Mouse (Mus musculus): ENCODE data around the gene Mov10l1. TPM values are rescaled to one million over a fixed set of nuclear protein-coding genes. Genes with fewer than 3 reads are reported as not detected.

Gene Mov10l1
- total and polyA plus RNA-seq, 2 experiments from 2014 or later, result 0.22 TPM; not detected in 1

GRCm38 (mm10) chr15:89000367-89000766 is 17.7 kb downstream of the Mov10l1 start:
- H3K27ac ChIP-seq (ENCODE audit: low read depth, low read length), result no peak overlapping the region
- H3K4me2 ChIP-seq (ENCODE audit: low read depth, low read length, poor library complexity, severe bottlenecking), result no peak overlapping the region
- 65% methylated on average over 2 of the region's 2 CpGs for WGBS
- no peaks in the 10 kb centered on the region for H3K27me3 ChIP-seq (ENCODE audit: insufficient read depth, low read length)
- H3K4me3 ChIP-seq (ENCODE audit: low read depth, low read length), result no peak overlapping the region
- no peaks in the 10 kb centered on the region for H3K9me3 ChIP-seq (ENCODE audit: low read length)
- no peaks in the 10 kb centered on the region for H3K4me1 ChIP-seq (ENCODE audit: insufficient read depth, low read length)
- no peak overlapping the region for H3K9ac ChIP-seq (replicated peaks; ENCODE audit: low read length, poor library complexity, severe bottlenecking)
- ATAC-seq (ENCODE audit: low FRiP score) (no peak), DNase-seq (ENCODE audit: low spot score) (no peak)
- no peaks in the 10 kb centered on the region for H3K36me3 ChIP-seq (ENCODE audit: insufficient read depth, low read length)
- no peak for TF ChIP-seq CTCF (IDR thresholded peaks at IDR 0.05)

GRCm38 (mm10) chr15:89001245-89001644 is 18.5 kb downstream of the Mov10l1 start:
- WGBS, result 65% methylated on average over 3 of the region's 3 CpGs
- no peaks in the 10 kb centered on the region for H3K9me3 ChIP-seq (ENCODE audit: low read length)
- no peak for TF ChIP-seq CTCF (IDR thresholded peaks at IDR 0.05)
- H3K4me2 ChIP-seq (ENCODE audit: low read depth, low read length, poor library complexity, severe bottlenecking), result no peak overlapping the region
- ATAC-seq (ENCODE audit: low FRiP score) (no peak), DNase-seq (ENCODE audit: low spot score) (no peak)
- H3K4me1 ChIP-seq (ENCODE audit: insufficient read depth, low read length), result no peaks in the 10 kb centered on the region
- no peak overlapping the region for H3K4me3 ChIP-seq (ENCODE audit: low read depth, low read length)
- no peak overlapping the region for H3K27ac ChIP-seq (ENCODE audit: low read depth, low read length)
- H3K9ac ChIP-seq (replicated peaks; ENCODE audit: low read length, poor library complexity, severe bottlenecking), result no peak overlapping the region
- no peaks in the 10 kb centered on the region for H3K36me3 ChIP-seq (ENCODE audit: insufficient read depth, low read length)
- no peaks in the 10 kb centered on the region for H3K27me3 ChIP-seq (ENCODE audit: insufficient read depth, low read length)

- Histone ChIP-seq H3K4me3 (ENCODE audit: low read depth, low read length) (no peak overlapping the region), H3K27ac (ENCODE audit: low read depth, low read length) (no peak overlapping the region), H3K4me2 (ENCODE audit: low read depth, low read length, poor library complexity, severe bottlenecking) (no peak overlapping the region), H3K4me1 (ENCODE audit: insufficient read depth, low read length) (no peaks in the 10 kb centered on the region), H3K9me3 (ENCODE audit: low read length) (no peaks in the 10 kb centered on the region), H3K9ac (replicated peaks; ENCODE audit: low read length, poor library complexity, severe bottlenecking) (no peak overlapping the region), H3K27me3 (ENCODE audit: insufficient read depth, low read length) (no peaks in the 10 kb centered on the region), H3K36me3 (ENCODE audit: insufficient read depth, low read length) (no peaks in the 10 kb centered on the region)
- ATAC-seq (ENCODE audit: low FRiP score), result no peak
- no peak for TF ChIP-seq CTCF (IDR thresholded peaks at IDR 0.05)
- no peak for DNase-seq (ENCODE audit: low spot score)
- 85% methylated on average over 7 of the region's 7 CpGs for WGBS
Measured at GRCm38 (mm10) chr15:89007002-89007401, 24.3 kb downstream of the Mov10l1 start.

GRCm38 (mm10) chr15:89007781-89008180 is 25.1 kb downstream of the Mov10l1 start:
- TF ChIP-seq CTCF (IDR thresholded peaks at IDR 0.05), result no peak
- no peaks in the 10 kb centered on the region for H3K9me3 ChIP-seq (ENCODE audit: low read length)
- no peaks in the 10 kb centered on the region for H3K4me1 ChIP-seq (ENCODE audit: insufficient read depth, low read length)
- 87% methylated on average over 5 of the region's 5 CpGs for WGBS
- H3K4me2 ChIP-seq (ENCODE audit: low read depth, low read length, poor library complexity, severe bottlenecking), result no peak overlapping the region
- H3K27ac ChIP-seq (ENCODE audit: low read depth, low read length), result no peak overlapping the region
- H3K27me3 ChIP-seq (ENCODE audit: insufficient read depth, low read length), result no peaks in the 10 kb centered on the region
- no peak for ATAC-seq (ENCODE audit: low FRiP score)
- H3K36me3 ChIP-seq (ENCODE audit: insufficient read depth, low read length), result no peaks in the 10 kb centered on the region
- H3K9ac ChIP-seq (replicated peaks; ENCODE audit: low read length, poor library complexity, severe bottlenecking), result no peak overlapping the region
- DNase-seq (ENCODE audit: low spot score), result no peak
- no peak overlapping the region for H3K4me3 ChIP-seq (ENCODE audit: low read depth, low read length)

GRCm38 (mm10) chr15:89016722-89017121 is 34.0 kb downstream of the Mov10l1 start:
- Histone ChIP-seq H3K9me3 (ENCODE audit: low read length) (no peaks in the 10 kb centered on the region), H3K27me3 (ENCODE audit: insufficient read depth, low read length) (no peaks in the 10 kb centered on the region), H3K4me2 (ENCODE audit: low read depth, low read length, poor library complexity, severe bottlenecking) (no peak overlapping the region), H3K4me3 (ENCODE audit: low read depth, low read length) (no peak overlapping the region), H3K4me1 (ENCODE audit: insufficient read depth, low read length) (no peaks in the 10 kb centered on the region), H3K27ac (ENCODE audit: low read depth, low read length) (no peak overlapping the region), H3K36me3 (ENCODE audit: insufficient read depth, low read length) (no peaks in the 10 kb centered on the region), H3K9ac (replicated peaks; ENCODE audit: low read length, poor library complexity, severe bottlenecking) (no peak overlapping the region)
- WGBS, result 93% methylated on average over 3 of the region's 3 CpGs
- ATAC-seq (ENCODE audit: low FRiP score) (no peak), DNase-seq (ENCODE audit: low spot score) (no peak)
- TF ChIP-seq CTCF (IDR thresholded peaks at IDR 0.05), result no peak

- Histone ChIP-seq H3K36me3 (ENCODE audit: insufficient read depth, low read length) (no peaks in the 10 kb centered on the region), H3K4me2 (ENCODE audit: low read depth, low read length, poor library complexity, severe bottlenecking) (no peak overlapping the region), H3K9ac (replicated peaks; ENCODE audit: low read length, poor library complexity, severe bottlenecking) (no peak overlapping the region), H3K4me1 (ENCODE audit: insufficient read depth, low read length) (no peaks in the 10 kb centered on the region), H3K4me3 (ENCODE audit: low read depth, low read length) (no peak overlapping the region), H3K27ac (ENCODE audit: low read depth, low read length) (no peak overlapping the region), H3K9me3 (ENCODE audit: low read length) (no peaks in the 10 kb centered on the region), H3K27me3 (ENCODE audit: insufficient read depth, low read length) (no peaks in the 10 kb centered on the region)
- ATAC-seq (ENCODE audit: low FRiP score), result no peak
- DNase-seq (ENCODE audit: low spot score), result no peak
- TF ChIP-seq CTCF (IDR thresholded peaks at IDR 0.05), result no peak
- WGBS, result 84% methylated on average over 7 of the region's 7 CpGs
Measured at GRCm38 (mm10) chr15:89020085-89020484, 37.4 kb downstream of the Mov10l1 start.

Data from midbrain, postnatal 0 days (tissue).